Mouse (Mus musculus) spleen, adult 18-20 months (tissue): ENCODE results near the gene 4933415A04Rik.

ENCODE experiments used
- DNase-seq, 2 experiments: peaks; one replicate each; pipeline ENCODE4 v3.0.0; 2022; ENCODE audit warnings: mixed read lengths in 2 of 2

4933415A04Rik gene

GRCm38 (mm10) chr11:43575376-43576151 is 11.3 kb upstream of the 4933415A04Rik start:
- no peak for DNase-seq

- no peak for DNase-seq
Measured at GRCm38 (mm10) chr11:43577713-43578478, 8.9 kb upstream of the 4933415A04Rik start.

- no peak for DNase-seq
Measured at GRCm38 (mm10) chr11:43585211-43586005, 1.4 kb upstream of the 4933415A04Rik start.

- no peak for DNase-seq
Measured at GRCm38 (mm10) chr11:43589530-43590072, 2.8 kb downstream of the 4933415A04Rik start.

- no peak for DNase-seq
Measured at GRCm38 (mm10) chr11:43601440-43601839, 14.6 kb downstream of the 4933415A04Rik start, which contains the start of gene Fabp6. Gene Fabp6 (minus strand): TSS chr11:43601540.

- DNase-seq: no peak
Measured at GRCm38 (mm10) chr11:43604207-43604606, 17.4 kb downstream of the 4933415A04Rik start.

GRCm38 (mm10) chr11:43604891-43605290 is 18.1 kb downstream of the 4933415A04Rik start:
- DNase-seq: no peak

- DNase-seq: no peak
Measured at GRCm38 (mm10) chr11:43605859-43606258, 19.0 kb downstream of the 4933415A04Rik start.

GRCm38 (mm10) chr11:43608440-43608839 is 21.6 kb downstream of the 4933415A04Rik start:
- no peak for DNase-seq

GRCm38 (mm10) chr11:43610006-43610661 is 23.3 kb downstream of the 4933415A04Rik start:
- DNase-seq: no peak

GRCm38 (mm10) chr11:43610662-43611033 is 23.8 kb downstream of the 4933415A04Rik start:
- no peak for DNase-seq

GRCm38 (mm10) chr11:43612834-43613488 is 26.1 kb downstream of the 4933415A04Rik start:
- DNase-seq: peak in 1 of 2 experiments; percentile 63

- no peak for DNase-seq
Measured at GRCm38 (mm10) chr11:43617924-43618323, 31.1 kb downstream of the 4933415A04Rik start.

GRCm38 (mm10) chr11:43618403-43618802 is 31.6 kb downstream of the 4933415A04Rik start:
- no peak for DNase-seq

GRCm38 (mm10) chr11:43621769-43622168 is 34.9 kb downstream of the 4933415A04Rik start:
- DNase-seq: no peak

- no peak for DNase-seq
Measured at GRCm38 (mm10) chr11:43624341-43624740, 37.5 kb downstream of the 4933415A04Rik start.

GRCm38 (mm10) chr11:43626300-43626926 is 39.6 kb downstream of the 4933415A04Rik start:
- no peak for DNase-seq

- DNase-seq: no peak
Measured at GRCm38 (mm10) chr11:43626927-43627645, 40.2 kb downstream of the 4933415A04Rik start.

GRCm38 (mm10) chr11:43631645-43632044 is 44.8 kb downstream of the 4933415A04Rik start:
- no peak for DNase-seq

GRCm38 (mm10) chr11:43632566-43632965 is 45.7 kb downstream of the 4933415A04Rik start:
- DNase-seq: no peak
